Mouse (Mus musculus): ENCODE measurements around the gene Plekhg6.

Plekhg6 gene

DNA sequence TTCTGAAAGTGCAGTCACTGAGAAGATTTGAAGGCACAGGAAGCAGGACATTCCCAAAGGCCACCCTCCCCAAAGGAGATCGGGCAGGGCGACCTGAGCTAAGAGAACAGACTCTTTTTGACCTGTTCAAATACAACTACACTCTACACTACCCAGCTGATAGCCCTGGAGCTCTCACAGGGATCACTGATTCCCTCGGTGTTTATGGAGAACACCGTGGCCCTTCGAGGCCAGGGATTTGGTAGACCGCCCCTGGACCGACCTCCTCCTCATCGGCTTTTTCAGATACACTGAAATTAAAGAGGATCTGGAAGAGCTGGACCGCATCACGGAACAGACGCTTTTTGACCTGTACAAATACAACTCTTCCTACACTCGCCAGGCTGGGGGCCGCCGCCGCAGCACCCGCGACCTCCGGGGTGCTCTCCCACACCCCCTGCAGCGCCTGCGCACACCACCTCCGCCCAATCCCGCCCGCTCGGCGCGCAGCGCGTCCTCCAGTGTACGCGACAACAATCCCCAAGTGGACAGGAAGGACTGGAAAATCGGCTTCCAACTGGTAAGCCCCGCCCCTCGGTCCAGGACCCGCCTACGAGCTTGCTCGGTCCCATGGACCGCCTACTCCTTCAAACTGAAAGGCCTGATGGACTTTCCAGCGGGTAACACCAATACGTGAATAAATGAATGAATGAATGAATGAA, 49.8 kb downstream of the Plekhg6 start:
- DNase-seq (ENCODE audit: low read depth, low spot score), result peak; percentile 87

DNA sequence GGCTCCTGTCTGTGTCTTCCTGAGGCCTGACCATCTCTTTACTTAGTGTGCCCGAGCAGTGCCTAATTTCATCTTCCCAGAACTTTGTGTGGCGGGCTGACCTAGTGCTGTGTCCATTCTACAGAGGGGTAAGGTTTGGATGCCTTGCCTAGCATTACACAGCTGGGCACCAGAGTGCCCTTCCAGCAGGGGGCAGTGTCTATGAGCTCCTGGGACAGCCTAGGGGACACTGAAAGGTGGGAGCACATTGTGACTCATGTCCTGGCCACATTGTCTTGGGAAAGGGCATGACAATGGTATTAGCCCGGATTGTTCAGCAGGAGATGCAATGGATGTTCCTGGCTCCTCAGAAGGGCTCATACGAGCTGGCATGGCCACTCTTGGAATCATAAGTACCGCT, 52.4 kb downstream of the Plekhg6 start:
- DNase-seq (ENCODE audit: low read depth, low spot score), result peak; percentile 35

- DNase-seq (ENCODE audit: low read depth, low spot score), result no peak
These were observed 55.3 kb downstream of the Plekhg6 start for GRCm38 (mm10) chr6:125325337-125325736.

DNA sequence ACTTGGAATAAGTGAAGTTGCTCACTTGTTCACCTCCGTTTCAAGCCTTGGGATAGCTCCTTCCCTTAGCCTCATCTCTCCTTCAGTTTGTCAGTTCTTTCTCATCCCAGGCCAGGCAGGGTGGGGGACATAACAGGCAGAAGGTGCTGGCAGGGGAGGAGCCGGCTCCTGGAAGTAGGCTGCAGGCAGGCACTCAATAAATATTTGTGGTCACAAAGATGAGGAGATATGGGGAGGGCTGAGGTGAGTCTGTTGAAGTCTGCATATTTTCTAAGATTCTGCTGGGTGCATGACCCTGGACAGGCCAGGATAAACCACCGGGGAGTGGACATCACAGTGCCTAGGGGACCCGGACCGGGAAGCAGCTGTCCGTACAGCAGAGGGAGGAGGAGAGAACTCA, 57.0 kb downstream of the Plekhg6 start:
- peak; percentile 40 for DNase-seq (ENCODE audit: low read depth, low spot score)

DNA sequence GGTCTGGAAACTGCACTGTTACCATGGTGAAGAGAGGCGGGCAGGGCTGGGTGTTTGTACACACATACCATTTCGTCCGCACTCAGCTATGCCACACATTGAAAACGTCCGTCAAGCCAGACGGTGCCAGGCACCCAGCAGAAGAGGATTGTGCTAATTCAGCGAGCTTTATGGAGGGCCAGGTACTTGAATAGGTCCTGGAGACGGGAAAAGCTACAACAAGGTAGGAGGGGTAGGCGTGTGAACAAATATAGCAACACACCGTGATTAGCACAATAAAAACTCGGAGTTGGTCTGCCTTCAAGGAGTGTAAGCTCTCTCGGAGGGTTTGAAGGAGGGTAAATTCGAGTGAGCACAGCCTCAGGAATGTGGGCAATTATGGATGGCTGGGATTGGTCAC, 57.8 kb downstream of the Plekhg6 start:
- DNase-seq (ENCODE audit: low read depth, low spot score), result peak; percentile 31

GRCm38 (mm10) chr6:125321114-125321855, 59.3 kb downstream of the Plekhg6 start:
- DNase-seq (ENCODE audit: low read depth, low spot score), result no peak

GRCm38 (mm10) chr6:125320323-125320722, 60.3 kb downstream of the Plekhg6 start, which contains the start of gene Scnn1a:
TSS of gene Scnn1a (plus strand) at chr6:125320659.
- no peak for DNase-seq (ENCODE audit: low read depth, low spot score)

GRCm38 (mm10) chr6:125319919-125320296, 60.7 kb downstream of the Plekhg6 start:
- no peak for DNase-seq (ENCODE audit: low read depth, low spot score)

DNA sequence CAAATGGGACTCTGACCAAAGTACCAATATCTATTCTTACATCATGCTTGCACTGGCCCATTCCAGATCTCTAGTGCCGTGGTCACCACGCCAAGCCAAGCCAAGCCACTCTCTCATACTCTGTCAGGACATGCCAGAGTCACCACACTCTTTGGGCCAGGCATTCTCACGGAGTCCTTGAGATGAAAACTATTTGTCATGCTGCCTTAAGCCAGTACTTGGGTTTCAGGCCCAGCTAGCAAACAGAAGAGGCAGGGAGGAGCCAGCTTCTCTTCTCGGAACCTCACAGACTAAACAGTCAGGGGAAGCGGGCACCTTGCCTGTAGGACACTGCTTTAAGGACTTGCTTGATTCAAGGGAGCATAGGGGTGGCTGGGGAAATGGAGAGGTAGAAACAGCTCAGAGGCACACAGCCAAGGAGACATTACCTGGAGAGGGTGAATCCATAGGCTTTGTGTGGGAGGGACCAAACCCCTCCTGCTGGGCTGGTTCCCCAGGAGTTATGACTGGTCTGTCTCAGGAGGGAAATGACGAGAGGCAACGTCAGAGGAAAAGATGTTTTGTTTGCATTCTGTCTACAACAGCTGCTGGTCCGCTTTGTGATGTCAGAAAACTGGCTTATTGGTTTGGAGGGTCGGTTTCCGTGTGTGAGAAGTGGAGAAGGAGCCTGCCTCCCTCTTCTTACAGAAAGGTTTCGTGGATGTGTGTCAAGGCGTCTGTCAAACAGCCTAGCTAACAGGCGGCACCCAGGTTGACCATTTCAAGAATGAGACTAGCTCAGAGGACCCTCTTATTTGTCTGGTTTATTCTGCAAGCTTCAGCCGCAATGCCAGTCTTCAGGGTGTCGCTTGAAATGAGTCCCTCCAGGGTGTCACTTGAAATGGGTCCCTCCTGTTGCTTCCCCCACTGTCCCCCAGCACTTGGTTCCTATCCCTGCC, 61.3 kb downstream of the Plekhg6 start:
- DNase-seq (ENCODE audit: low read depth, low spot score), result peak; percentile 31

GRCm38 (mm10) chr6:125317077-125317476, 63.5 kb downstream of the Plekhg6 start:
- DNase-seq (ENCODE audit: low read depth, low spot score), result peak; percentile 43

DNA sequence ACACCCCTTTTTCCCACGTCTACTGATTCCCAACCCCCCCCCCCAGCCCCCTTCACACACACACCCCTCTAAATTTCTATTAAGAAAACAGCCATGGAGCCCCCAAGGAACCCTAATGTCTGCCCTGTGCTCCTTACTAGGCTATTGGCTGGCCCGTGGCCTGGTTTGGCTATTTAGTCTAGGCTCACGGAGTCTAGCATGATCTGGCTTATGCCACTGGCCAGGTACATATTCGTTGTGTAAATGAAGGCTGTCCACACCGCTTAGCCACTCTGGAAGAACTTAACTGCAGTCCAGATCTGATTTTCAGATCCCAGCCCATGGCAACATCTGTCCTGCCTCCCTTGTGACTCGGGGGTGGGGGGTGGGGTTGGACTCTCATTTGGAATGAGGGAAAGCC, 65.8 kb downstream of the Plekhg6 start:
- no peak for DNase-seq (ENCODE audit: low read depth, low spot score)

GRCm38 (mm10) chr6:125314231-125314563, 66.4 kb downstream of the Plekhg6 start:
- DNase-seq (ENCODE audit: low read depth, low spot score), result no peak

DNA sequence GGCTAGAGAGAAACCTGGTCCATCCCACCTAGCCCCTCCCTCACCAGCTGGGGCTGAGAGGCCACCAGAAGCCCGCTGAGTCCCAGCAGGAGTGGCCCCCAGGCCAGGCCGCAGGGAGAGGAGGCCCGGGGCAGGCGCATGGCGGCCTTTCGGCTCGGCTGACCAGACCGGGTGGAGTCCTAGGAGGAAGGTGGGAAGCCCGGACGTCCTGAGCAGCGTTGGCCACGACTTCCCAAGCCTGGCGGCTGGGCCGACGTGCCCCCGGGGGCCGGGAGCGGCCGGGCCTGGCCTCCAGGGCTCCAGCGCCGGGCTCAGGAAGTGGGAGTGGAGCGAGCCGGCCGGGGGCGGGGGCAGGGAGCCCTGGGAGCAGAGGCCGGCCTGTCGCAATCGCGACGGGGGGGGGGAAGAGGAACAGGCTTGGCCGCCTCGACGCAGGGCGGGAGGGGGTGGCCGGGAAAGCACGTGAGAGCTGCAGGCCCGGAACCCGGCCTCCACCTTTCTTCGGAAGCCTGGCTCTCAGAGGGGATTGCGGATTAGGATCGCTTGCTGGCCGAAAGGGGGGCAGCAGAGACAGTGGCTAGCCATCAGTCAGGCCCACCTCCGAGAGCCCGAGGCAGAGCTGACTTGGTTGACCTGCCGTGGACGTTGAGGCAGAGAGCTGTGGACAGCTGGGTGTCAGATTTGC, 66.9 kb downstream of the Plekhg6 start, which contains the start of gene Ltbr:
Gene Ltbr, minus strand, starts transcription at position 340 of the 685 bp plus-strand sequence.
- peak; percentile 84 for DNase-seq (ENCODE audit: low read depth, low spot score)

Data from 3T3-L1 (cell line).